Mouse (Mus musculus) A20 (cell line): ENCODE results near the gene Lss.

Experiments used
- DNase-seq: peaks from one replicate; pipeline ENCODE4 v3.0.0-alpha.2; 2011; ENCODE audit warnings: low read depth, low spot score

The Lss gene

DNA sequence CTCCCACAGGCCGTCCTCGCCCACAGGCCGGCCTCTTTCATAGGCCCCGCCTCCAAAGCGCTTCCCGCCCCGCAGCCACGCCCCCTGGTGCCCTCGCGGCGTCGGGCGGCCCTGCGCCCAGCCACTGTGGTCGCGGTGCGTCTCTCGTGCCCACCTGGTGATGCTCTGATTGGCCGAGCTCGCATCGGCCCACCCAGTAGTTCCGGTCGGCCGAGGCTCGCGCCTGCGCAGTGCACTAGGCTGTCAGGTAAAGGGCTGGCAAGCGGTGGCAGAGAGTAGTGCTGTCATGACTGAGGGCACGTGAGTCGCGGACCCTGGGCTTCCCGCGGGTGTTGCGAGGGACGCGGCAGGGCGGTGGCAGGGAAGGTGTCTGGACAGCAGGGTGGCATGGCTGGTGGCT is at the start of gene Lss:
Gene Lss, plus strand, starts transcription at position 214 of the 400 bp plus-strand sequence.
- DNase-seq: peak; percentile 99

DNA sequence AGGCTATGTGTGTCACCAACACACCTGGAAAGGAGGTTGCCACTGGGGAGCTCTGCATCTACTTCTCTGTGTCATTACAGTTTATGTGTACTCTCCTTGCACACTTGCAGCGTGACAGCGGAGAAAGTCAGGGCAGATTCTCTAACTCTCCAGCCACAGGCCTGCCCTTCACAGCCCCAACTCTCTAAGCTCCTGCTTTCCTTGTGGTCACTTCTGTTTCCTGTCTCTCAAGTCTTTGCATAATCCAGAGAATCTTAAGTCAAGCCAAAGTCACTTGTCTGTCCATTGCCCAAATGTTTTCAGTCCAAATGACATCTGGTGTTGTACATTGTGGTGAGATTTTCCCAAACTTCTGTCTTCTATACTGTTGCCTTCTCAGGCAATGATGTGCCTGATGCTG is 45.1 kb upstream of the Lss start:
- DNase-seq: no peak

DNA sequence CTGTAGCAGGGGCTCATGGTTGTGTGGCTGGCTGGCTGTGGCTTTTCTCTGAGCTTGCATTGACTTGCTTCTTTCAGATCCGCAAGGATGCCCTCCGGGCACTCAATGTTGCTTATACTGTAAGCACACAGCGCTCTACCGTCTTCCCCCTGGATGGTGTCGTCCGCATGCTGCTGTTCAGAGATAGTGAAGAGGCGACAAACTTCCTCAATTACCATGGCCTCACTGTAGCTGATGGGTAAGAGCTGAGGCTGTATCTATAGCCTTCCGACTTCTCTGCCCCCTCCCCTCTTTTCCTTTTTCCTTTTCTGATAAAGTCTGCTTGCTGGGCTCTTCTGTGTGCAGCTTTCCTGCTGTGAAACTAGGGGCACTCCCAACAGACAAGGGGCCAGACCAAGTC is 43.1 kb upstream of the Lss start:
- DNase-seq: no peak

DNA sequence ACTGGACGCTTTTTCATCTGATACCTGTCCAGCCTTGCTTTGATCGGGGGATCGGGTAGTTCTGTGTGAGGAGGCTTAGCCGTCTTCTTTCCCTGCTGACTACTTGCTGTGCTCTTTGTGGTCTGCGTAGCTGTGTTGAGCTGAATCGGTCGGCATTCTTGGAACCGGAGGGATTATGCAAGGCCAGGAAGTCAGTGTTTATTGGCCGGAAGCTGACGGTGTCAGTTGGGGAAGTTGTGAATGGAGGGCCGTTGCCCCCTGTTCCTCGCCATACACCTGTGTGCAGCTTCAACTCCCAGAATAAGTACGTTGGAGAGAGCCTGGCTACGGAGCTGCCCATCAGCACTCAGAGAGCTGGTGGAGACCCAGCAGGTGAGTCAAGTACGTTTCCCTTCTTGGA is 42.2 kb upstream of the Lss start:
- no peak for DNase-seq

DNA sequence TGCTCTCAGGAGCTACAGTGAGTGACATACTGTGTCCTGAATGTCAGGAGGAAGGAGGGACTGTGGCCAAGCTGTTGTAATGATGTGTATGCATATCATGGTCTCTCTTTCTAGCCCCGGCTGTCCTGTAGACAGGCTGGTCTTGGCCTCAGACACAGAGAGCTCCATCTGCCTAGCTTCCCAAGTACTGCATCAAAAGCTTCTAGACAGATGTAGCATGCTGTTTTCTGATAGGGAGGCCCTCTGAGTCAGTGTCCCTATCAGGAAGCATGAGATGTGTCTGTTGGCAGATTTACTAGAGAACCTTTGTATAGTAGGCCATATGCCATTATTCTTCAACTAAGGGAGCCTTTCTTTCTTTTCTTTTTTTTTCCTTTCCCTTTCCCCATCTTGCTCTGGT is 37.9 kb upstream of the Lss start:
- DNase-seq: no peak

DNA sequence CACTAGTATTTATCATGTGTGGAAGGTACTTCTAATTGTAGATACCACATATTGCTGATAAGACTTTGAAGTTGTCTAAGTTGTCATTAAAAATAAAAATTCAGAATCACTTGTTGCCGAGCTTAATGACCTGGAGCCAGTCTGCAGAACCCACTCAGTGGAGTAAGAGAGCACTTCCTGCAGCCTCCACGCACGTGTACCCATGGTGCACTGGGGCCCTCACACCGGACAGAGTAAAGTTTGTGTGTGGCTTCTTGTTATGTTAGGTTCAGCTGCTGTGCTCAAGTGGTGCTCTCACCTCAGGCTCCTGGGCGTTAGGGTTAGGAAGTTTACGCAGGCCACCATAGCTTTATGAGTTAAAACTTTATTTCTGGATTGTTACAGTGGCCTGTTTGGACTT is 35.9 kb upstream of the Lss start:
- DNase-seq: no peak

DNA sequence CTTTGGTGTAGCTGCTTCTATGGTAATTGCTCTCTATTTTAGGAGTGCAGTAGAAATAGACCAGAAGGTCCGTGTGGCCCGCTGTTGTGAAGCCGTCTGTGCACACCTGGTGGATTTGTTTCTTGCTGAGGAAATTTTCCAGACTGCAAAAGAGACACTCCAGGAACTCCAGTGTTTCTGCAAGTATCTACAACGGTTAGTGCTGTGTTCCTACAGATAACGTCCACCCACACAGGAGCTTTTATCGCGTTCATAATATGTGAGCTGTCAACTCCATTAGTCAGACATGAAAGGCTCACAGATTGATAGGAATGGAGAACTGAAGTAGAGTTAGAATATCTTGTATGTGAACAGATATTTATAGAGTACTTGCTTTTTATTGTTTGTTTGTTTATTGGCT is 35.0 kb upstream of the Lss start:
- no peak for DNase-seq

DNA sequence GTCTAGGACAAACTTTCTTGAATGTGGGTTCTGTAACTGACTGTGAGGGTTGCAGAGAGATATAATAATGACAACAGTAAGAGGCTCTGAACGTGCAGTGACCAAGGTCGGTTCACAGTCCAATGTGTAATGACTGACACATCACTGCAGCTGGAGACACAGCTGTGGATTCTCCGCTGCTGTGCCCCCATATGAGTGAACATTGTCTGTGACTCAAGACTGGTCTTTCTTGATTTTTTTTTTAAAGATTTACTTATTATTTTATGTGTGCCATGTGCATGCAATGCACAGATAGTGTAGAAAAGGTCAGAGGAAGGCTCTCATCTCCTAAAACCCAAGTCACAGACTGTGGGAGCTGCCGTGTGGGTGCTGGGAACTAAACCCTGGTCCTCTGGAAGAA is 33.9 kb upstream of the Lss start:
- no peak for DNase-seq

DNA sequence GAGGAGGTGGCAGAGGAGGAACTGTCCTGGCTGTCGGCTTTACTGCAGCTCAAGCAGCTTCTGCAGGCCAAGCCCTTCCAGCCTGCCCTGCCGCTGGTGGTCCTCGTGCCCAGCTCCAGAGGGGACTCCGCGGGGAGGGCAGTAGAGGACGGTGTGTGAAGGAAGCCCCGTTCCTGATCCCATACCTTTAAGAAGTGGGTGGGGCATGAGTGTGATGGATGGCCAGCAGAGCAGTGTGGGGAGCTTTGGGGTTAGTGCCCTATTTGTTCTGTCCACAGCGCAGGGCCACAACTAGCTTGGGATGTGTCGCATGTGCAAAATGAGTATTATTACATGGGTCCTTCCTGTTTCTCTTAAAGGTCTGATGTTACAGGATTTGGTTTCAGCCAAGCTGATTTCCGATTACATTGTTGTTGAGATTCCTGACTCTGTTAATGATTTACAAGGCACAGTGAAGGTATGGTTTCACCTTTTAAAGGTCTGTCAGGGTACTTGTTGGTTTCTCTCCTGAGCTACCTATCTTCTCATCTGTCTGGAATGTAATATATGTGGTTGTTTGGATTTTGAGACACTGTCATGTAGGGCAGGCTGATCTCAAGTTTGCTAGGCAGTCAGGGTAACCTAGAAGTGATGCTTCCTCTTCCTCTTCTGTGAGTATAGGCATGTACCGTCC is 27.0 kb upstream of the Lss start:
- no peak for DNase-seq

DNA sequence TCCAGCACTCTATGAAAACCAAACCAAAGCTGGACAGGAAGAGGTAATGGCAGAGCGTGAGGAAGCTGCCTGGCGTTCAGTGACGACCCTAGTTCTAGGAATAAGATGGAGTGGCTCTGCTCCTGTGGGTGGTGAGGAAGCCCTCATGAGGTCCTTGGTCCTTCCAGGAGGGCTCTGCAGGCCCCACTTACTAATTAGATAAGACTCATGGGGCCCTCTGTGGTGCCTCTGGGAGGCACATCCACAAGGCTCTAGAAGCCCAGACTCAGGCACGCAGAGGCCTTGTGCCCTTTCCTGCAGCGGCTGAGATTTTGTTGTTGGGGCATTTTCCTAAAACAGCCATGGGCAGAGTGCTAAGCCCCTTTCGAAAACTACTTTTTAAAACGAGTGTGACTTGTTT is 25.5 kb upstream of the Lss start:
- no peak for DNase-seq

DNA sequence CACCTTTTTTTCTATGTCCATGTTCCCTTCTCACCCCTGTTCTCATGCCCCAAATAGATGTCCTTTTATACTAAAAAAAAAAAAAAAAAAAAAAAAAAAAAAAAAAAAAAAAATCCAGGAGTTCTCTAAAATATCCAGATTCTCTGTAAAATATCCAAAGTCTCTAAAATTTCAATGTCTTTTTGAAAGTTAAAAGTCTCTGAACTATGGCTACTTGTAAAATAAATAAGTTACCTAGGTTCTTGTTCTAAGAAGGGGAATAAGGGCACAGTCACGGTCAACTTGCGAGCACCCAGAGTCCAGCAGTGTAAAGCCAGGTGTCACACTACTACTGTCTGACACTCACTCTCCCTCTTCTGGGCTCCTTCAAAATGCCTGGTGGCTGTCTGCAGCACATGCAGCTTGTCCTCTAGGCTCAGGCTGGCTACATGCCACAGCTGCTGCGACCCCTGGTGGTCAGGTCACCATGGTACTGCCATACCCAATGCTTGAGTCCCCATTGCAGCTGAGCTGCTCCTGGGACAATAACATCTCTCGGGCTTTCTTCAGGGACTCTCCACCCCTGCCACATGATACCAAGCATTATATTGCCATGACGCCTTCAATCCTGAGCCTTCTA is 18.3 kb upstream of the Lss start:
- DNase-seq: peak; percentile 89

DNA sequence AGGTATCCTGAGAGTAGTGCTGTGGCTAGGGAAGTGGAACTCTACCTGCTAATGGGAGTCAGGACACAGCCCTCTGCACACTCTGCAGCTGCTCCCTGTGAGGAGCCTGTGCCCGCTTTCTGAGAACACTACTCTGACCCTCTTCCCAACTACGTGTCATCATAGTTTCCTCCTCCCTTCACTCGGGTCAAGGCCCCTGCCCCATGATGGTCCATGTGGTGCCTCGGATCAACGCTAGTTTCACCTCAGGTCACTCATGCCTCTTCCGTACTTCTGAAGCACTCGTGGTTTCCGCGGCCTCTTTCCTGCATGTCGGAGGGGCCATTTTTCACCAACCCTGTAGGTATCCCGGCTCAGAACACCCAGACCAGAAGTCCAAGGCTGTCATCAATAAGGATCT is 466 bp upstream of the Lss start:
- no peak for DNase-seq

DNA sequence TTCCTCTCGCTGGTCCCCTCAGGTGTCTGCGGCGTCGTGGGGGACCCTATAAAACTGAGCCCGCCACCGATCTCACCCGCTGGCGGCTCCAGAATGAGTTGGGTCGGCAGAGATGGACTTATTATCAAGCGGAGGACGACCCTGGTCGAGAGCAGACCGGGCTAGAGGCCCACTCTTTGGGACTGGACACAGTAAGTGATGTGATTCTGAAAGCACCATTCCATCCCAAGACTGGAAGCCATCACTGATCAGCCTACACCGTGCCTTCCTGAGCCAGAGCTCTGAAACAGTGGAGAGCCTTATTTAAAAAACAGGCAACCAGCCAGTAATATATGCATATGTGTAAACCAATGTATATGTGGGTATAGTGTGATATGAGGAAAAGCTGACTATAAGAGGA is 440 bp downstream of the Lss start:
- no peak for DNase-seq

DNA sequence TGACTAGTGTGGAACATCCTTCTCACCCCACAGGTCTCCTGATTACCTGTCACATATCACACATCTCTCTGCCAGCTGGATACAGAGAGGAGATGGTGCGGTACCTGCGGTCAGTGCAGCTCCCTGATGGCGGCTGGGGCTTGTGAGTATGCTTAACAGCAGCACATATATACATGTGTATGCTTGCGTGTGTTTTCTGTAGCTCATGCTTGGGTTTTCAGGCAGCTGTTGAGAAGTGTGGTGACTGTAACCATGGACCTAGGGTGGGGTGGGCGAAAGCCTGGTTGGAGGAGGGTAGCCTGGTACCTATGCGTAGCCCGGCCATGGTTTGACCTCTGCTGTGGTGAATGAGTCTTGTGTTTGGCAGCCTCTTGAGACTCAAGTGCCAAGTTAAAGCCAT is 4.1 kb downstream of the Lss start:
- no peak for DNase-seq

DNA sequence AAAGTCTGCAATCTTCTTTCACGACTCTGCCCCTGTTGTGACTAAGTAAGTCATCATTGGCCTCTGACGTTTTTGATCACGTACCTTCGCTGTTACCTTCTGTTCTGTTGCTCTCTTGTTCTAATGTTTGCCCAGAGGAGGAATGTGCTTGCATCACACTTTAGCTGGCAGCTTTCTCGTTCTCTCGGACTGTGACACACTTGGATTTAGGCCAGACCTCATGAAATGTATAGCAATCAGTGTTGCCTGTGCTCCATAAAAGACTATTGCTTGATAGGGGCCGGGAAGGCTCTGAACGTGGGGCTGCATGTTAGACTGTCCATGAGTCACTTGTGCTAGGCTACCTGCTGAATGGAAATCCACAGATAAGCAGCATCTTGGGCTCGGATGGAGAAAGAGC is 6.2 kb downstream of the Lss start:
- no peak for DNase-seq

DNA sequence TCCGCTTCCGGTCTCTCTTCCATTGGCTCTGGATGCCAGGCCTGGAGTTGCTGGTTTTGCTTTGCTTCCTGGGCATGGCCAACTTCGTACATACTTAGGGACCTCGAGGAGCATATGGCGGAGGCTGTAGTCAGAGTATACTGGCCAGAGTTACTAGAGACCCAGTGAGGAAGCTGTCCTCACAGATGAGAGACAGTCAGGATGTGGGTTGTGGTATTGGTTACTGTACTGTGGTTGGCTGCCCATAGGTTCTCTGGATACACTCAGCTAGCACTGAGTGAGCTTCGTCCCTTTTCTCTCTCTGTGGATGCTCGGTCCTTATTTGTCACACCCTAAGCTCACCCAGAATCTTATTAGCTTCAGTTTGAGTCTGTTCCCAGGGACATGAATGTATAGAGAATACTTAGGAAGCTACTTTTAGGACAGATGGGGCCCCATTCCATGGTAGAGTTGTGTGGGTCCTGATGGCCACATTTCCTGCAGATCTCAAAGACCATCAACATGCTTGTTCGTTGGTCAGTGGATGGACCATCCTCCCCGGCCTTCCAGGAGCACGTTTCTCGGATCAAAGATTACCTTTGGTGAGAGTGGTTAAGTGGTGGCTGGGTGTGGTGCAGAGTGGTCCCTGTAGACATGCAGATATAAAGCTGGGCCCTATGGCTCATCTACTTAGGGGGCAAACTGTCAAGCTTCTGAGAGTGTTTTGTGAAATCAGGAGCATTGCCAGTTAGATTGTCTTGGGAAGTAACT is 10.1 kb downstream of the Lss start:
- no peak for DNase-seq

DNA sequence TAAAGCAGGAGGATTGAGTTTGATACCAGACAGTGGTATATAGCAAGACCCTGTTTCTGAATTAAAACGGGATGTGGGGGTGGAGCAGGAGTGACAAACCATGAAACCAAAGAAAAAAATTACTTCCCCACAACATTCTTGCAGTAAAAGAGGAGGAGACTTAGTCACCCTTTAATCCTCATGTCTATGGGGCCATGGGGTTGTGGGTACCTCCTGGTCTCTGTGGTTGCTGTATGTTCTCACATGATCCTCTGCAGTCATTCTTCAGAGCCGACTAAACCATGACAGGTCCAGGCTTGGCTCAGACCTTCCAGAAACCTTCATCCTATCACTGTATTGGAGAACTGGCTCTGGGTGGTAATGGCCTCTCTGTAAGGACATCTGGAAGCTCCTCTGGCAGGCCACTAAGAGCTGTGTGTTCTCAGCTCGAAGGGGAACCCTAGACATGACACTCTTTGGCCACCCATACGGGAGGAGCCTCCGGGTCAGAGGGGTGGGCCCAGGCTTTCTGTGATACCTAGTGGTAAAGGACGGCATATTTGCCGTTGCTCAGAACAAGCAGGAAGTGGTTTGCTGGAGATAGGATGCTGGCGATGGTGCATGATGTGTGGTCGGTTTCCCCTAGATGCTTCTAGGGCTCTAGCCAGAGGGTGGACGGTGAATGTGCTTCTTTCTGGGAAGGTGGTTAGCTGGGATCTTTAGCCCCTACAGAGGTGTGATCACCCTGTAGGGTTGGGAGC is 11.4 kb downstream of the Lss start:
- no peak for DNase-seq

DNA sequence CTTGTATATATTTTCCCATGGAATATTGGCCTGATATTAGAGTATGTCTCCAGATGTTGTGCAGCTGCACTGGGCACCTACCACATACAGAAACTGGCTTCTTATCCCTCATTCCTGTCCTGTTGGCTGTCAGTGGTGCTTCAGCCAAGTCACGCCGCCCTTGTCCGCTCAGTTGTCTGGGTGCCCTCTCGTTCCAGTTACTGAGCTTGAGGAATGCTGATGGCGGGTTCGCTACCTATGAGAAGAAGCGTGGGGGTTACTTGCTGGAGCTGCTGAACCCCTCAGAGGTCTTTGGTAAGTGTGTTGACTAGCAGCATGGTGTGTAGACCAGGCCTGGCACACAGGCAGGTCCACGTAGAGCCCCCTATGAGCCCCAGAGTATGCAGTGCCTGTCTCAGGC is 15.2 kb downstream of the Lss start:
- no peak for DNase-seq

DNA sequence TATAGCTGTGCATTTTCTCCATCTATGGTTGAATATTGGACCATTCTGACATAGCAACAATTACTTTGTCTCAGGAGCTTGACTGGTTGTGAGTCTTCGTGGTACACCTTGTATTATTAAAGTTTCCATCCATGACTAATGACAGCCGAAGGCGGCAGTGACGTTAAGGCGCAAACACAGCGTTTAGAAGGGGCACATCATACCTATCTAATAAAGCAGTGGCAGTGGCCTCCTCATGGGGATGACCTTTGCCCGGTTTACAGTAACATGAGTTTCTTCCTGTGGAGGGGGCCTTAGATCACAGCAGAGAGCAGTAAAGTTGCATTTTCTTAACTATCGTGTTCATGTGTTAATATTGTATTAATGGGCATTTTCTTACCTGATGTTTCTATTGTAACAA is 16.8 kb downstream of the Lss start:
- no peak for DNase-seq

DNA sequence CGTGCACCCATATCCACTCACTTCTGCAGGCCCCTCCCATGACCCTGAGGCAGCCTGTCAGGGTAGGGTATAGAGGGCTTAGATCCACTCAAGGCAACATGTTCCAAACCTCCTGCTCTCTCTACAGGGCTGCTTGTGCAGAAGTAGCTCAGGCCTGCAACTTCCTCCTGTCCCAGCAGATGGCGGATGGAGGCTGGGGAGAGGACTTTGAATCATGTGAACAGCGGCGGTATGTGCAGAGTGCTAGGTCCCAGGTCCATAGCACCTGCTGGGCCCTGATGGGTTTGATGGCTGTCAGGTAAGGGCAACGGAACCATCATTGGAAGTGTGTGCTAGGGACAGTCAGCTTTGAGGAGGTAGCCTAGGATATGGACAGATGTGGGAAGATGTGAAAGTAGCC is 19.1 kb downstream of the Lss start:
- no peak for DNase-seq

DNA sequence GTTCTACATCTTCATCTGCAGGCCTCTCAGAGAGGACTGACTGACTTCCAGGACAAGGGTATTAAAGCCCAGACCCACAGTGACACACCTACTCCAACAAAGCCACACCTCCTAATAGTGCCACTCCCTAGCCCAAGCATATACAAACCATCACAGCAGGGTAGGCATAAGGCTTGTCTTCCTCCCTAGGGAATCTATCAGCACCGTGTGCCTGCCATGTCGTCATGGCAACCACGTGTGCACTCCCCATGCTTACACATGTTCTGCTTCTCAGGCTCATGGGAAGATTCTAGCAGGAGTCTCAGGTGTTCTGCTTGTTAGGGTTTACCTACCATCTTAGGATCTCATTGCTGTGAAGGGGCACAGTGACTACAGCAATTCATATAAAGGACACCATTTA is 20.2 kb downstream of the Lss start:
- no peak for DNase-seq

DNA sequence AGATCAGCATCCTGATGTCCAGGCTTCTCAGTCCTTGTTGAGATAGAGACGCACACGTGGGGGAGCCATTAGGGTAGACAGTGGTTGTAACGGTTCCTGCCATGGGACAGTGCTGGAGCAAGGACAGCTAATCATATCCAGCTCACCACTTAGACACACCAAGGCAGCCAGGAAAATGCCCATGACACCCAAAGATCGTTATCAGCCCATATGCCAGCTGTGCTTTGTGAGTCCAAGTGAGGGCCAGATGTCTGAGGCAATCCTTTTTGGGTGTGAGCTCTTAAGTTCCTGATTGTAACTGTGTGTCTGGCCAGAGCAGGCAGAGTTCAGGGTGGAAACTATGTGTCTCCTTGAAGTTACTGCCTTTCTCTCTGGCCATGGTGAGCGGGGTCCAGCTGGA is 22.7 kb downstream of the Lss start:
- DNase-seq: no peak

DNA sequence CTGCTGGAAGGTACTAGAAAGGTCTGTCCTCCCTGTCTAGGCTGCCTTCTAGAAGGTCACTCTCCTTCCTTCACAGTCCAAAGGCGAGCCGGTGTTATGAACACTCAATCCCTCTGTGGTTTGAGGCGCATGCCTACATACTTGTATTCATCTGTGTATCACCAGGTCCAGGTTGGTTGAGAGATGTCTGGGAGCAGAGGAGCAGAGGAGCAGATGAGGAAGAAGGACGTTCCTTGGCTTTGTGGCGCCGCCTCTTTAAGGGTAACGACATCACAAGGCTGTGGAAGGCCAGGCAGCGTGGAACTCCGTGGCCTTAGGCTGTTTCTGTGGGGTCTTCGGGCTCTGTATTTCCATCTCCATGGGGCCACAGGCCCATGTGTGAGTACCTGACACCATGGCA is 30.6 kb downstream of the Lss start, which contains the start of gene Spatc1l:
Gene Spatc1l, plus strand, starts transcription at position 301 of the 400 bp plus-strand sequence.
- DNase-seq: no peak
